Mouse (Mus musculus): ENCODE results near the gene Chp1. TPM values are rescaled to one million over a fixed set of nuclear protein-coding genes. Genes with fewer than 3 reads are reported as not detected.
A peak's percentile ranks its signal among the peaks of the same experiment; 100 is the strongest.
"Not testable (repeated sequence)": the region's sequence is repeated elsewhere in the genome, so short reads cannot be mapped to it uniquely, and the experiment has no call there.

The Chp1 gene
- 21.3 and 27.1 TPM in 2 replicates for polyA plus RNA-seq (2012; rRNA removed)

DNA sequence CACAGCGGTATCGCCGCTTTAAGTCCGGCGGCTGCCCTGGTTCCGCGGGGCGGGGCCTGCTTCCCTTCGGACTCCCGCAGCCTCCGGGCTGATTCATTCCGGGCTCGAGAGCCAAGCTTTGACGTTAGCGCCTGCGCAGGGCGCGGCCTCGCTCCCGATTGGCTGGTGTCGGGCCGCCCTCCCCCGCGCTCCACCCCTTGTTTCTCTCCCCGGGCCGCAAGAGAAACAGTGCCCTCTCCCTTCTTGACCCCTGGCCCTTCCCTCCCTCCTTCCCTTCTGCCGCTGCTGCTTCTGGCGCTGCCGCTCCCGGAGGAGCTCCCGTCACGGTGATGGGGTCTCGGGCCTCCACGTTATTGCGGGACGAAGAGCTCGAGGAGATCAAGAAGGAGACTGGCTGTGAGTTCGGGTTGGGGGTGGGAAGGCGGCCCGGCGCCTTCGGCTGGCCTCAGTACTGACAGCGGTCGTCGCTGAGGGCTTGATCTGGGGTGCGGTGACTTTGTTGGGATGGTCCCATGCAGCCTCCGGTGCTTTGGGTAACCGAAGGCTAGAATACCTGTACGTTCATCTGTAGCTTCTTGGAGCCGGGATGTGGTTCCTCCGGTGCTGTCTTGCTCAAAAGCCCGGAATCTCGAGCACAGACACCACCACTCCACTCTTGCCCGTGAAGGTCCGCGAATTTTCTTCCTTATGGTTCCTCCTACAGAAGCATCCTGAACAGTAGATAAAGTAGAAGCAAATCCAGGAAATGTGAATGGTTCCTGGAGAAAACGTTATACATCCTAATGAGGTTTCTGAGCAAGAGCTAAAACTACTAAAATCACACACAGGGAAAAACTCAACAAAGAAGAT lies at the start of gene Chp1, which contains the start of gene Exd1:
TSS of gene Chp1 (plus strand) at position 176 of the 849 bp plus-strand sequence.
TSS of gene Exd1 (minus strand) at position 106 of the 849 bp plus-strand sequence.
- H3K36me3 ChIP-seq (ENCODE audit: control insufficient read depth, insufficient read depth, low read length), result no peaks in the 10 kb centered on the region
- no peaks in the 10 kb centered on the region for H3K4me1 ChIP-seq (ENCODE audit: control insufficient read depth, insufficient read depth, low read length)
- H3K27me3 ChIP-seq (ENCODE audit: control insufficient read depth, insufficient read depth, low read length), result no peaks in the 10 kb centered on the region
- H3K4me3 ChIP-seq (ENCODE audit: control insufficient read depth, low read depth, low read length), result peak within 1 kb of the TSS; percentile 89
- peak; percentile 86 for TF ChIP-seq POLR2A (IDR thresholded peaks at IDR 0.05; ENCODE audit: control insufficient read depth, low read depth, low read length)
- no peak for TF ChIP-seq CTCF (IDR thresholded peaks at IDR 0.05; ENCODE audit: control insufficient read depth, insufficient read depth, insufficient replicate concordance, low read depth, low read length)
- H3K27ac ChIP-seq (ENCODE audit: control insufficient read depth, insufficient read depth, low read depth, low read length), result peak within 1 kb of the TSS; percentile 82

GRCm38 (mm10) chr2:119498859-119499258 lies 48.6 kb upstream of the Chp1 start:
- Histone ChIP-seq H3K27ac (ENCODE audit: control insufficient read depth, insufficient read depth, low read depth, low read length) (no peak overlapping the region), H3K4me3 (ENCODE audit: control insufficient read depth, low read depth, low read length) (no peak overlapping the region), H3K36me3 (ENCODE audit: control insufficient read depth, insufficient read depth, low read length) (no peaks in the 10 kb centered on the region), H3K27me3 (ENCODE audit: control insufficient read depth, insufficient read depth, low read length) (no peaks in the 10 kb centered on the region), H3K4me1 (ENCODE audit: control insufficient read depth, insufficient read depth, low read length) (no peaks in the 10 kb centered on the region)
- TF ChIP-seq CTCF (IDR thresholded peaks at IDR 0.05; ENCODE audit: control insufficient read depth, insufficient read depth, insufficient replicate concordance, low read depth, low read length) (no peak), POLR2A (IDR thresholded peaks at IDR 0.05; ENCODE audit: control insufficient read depth, low read depth, low read length) (no peak)

- no peak for TF ChIP-seq CTCF (IDR thresholded peaks at IDR 0.05; ENCODE audit: control insufficient read depth, insufficient read depth, insufficient replicate concordance, low read depth, low read length)
- no peak for TF ChIP-seq POLR2A (IDR thresholded peaks at IDR 0.05; ENCODE audit: control insufficient read depth, low read depth, low read length)
- Histone ChIP-seq H3K27ac (ENCODE audit: control insufficient read depth, insufficient read depth, low read depth, low read length) (no peak overlapping the region), H3K36me3 (ENCODE audit: control insufficient read depth, insufficient read depth, low read length) (no peaks in the 10 kb centered on the region), H3K4me3 (ENCODE audit: control insufficient read depth, low read depth, low read length) (no peak overlapping the region), H3K27me3 (ENCODE audit: control insufficient read depth, insufficient read depth, low read length) (no peaks in the 10 kb centered on the region), H3K4me1 (ENCODE audit: control insufficient read depth, insufficient read depth, low read length) (no peaks in the 10 kb centered on the region)
These were observed 46.4 kb upstream of the Chp1 start for GRCm38 (mm10) chr2:119500965-119501652.

GRCm38 (mm10) chr2:119507108-119507507 lies 40.4 kb upstream of the Chp1 start:
- Histone ChIP-seq H3K36me3 (ENCODE audit: control insufficient read depth, insufficient read depth, low read length) (no peaks in the 10 kb centered on the region), H3K4me3 (ENCODE audit: control insufficient read depth, low read depth, low read length) (no peak overlapping the region), H3K27me3 (ENCODE audit: control insufficient read depth, insufficient read depth, low read length) (no peaks in the 10 kb centered on the region), H3K4me1 (ENCODE audit: control insufficient read depth, insufficient read depth, low read length) (no peaks in the 10 kb centered on the region), H3K27ac (ENCODE audit: control insufficient read depth, insufficient read depth, low read depth, low read length) (no peak overlapping the region)
- TF ChIP-seq CTCF (IDR thresholded peaks at IDR 0.05; ENCODE audit: control insufficient read depth, insufficient read depth, insufficient replicate concordance, low read depth, low read length) (no peak), POLR2A (IDR thresholded peaks at IDR 0.05; ENCODE audit: control insufficient read depth, low read depth, low read length) (no peak)

DNA sequence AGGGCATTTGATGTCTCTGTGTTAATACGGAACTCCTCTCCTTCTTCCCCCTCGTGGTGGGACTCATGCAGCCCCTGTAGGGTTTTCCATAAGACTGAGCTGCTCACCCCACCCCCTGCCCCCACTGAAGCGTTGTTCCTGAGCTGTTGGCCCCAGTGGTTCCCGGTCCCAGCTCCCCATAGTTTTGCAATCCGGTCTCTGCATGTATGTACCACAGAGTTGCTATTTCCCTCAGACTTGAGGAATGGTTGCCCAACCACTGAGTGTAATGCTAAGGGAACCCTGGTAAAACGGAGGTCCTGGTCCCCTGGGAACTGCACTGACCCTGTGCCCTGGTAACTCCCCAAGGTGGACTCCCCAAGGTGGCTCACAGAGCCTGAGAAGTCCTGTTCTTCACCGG lies 39.0 kb upstream of the Chp1 start:
- not testable (repeated sequence) for H3K36me3 ChIP-seq (ENCODE audit: control insufficient read depth, insufficient read depth, low read length); H3K4me1 ChIP-seq (ENCODE audit: control insufficient read depth, insufficient read depth, low read length); H3K4me3 ChIP-seq (ENCODE audit: control insufficient read depth, low read depth, low read length); H3K27me3 ChIP-seq (ENCODE audit: control insufficient read depth, insufficient read depth, low read length); H3K27ac ChIP-seq (ENCODE audit: control insufficient read depth, insufficient read depth, low read depth, low read length)

DNA sequence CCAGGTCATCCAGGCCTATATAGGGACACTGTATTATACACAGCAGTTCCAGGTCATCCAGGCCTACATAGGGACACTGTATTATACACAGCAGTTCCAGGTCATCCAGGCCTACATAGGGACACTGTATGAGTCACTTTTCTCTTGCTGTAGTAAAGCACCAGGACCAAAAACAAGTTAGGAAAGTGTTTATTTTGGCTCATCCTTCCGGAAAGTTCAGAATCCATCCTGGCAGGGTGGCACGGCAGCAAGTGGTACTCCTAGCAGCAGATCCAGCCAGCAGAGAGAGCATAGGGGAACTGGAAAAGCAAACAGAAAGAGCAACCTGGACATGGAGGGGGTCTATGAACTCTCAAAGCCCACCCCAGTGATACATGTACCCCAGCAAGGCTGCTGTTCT lies 36.6 kb upstream of the Chp1 start:
- Histone ChIP-seq H3K4me1 (ENCODE audit: control insufficient read depth, insufficient read depth, low read length) (no peaks in the 10 kb centered on the region), H3K4me3 (ENCODE audit: control insufficient read depth, low read depth, low read length) (no peak overlapping the region)
- TF ChIP-seq POLR2A (IDR thresholded peaks at IDR 0.05; ENCODE audit: control insufficient read depth, low read depth, low read length) (no peak), CTCF (IDR thresholded peaks at IDR 0.05; ENCODE audit: control insufficient read depth, insufficient read depth, insufficient replicate concordance, low read depth, low read length) (no peak)

DNA sequence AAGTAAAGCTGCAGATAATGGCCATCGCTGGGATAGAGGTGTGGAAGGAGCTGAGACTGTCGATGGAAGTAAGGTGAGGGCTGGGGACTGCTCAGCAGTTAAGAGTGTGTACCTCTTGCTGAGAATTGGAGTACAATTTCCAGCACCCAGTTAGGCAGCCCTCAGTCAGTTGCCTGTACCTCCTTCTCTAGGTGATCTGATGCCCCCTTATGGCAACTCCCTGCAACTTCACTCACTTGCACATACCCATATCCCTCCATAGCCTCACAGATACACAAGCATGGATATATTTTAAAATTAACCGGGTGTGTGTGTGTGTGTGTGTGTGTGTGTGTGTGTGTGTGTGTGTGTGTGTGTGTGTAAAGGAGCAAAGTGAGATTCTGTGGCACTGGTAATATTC lies 35.2 kb upstream of the Chp1 start:
- Histone ChIP-seq H3K27ac (ENCODE audit: control insufficient read depth, insufficient read depth, low read depth, low read length) (no peak overlapping the region), H3K4me3 (ENCODE audit: control insufficient read depth, low read depth, low read length) (no peak overlapping the region), H3K4me1 (ENCODE audit: control insufficient read depth, insufficient read depth, low read length) (no peaks in the 10 kb centered on the region), H3K27me3 (ENCODE audit: control insufficient read depth, insufficient read depth, low read length) (no peaks in the 10 kb centered on the region), H3K36me3 (ENCODE audit: control insufficient read depth, insufficient read depth, low read length) (no peaks in the 10 kb centered on the region)
- TF ChIP-seq POLR2A (IDR thresholded peaks at IDR 0.05; ENCODE audit: control insufficient read depth, low read depth, low read length) (no peak), CTCF (IDR thresholded peaks at IDR 0.05; ENCODE audit: control insufficient read depth, insufficient read depth, insufficient replicate concordance, low read depth, low read length) (peak; percentile 16; the same call in 1 of the 2 replicates)

More for the DNA sequence above, 36.6 kb upstream of the Chp1 start:
- no peak overlapping the region for H3K27ac ChIP-seq (ENCODE audit: control insufficient read depth, insufficient read depth, low read depth, low read length)
- H3K36me3 ChIP-seq (ENCODE audit: control insufficient read depth, insufficient read depth, low read length), result no peaks in the 10 kb centered on the region
- H3K27me3 ChIP-seq (ENCODE audit: control insufficient read depth, insufficient read depth, low read length), result no peaks in the 10 kb centered on the region

Measured in testis, adult 2 months (tissue).